Mouse (Mus musculus) frontal cortex, postnatal 36 days (tissue): Measurements from ENCODE around the gene Mob1a.

Experiments used
- DNase-seq, 2 experiments: peaks; one replicate each; pipeline ENCODE4 v3.0.0; 2022; ENCODE audit warnings: low spot score in 2 of 2

Gene Mob1a

DNA sequence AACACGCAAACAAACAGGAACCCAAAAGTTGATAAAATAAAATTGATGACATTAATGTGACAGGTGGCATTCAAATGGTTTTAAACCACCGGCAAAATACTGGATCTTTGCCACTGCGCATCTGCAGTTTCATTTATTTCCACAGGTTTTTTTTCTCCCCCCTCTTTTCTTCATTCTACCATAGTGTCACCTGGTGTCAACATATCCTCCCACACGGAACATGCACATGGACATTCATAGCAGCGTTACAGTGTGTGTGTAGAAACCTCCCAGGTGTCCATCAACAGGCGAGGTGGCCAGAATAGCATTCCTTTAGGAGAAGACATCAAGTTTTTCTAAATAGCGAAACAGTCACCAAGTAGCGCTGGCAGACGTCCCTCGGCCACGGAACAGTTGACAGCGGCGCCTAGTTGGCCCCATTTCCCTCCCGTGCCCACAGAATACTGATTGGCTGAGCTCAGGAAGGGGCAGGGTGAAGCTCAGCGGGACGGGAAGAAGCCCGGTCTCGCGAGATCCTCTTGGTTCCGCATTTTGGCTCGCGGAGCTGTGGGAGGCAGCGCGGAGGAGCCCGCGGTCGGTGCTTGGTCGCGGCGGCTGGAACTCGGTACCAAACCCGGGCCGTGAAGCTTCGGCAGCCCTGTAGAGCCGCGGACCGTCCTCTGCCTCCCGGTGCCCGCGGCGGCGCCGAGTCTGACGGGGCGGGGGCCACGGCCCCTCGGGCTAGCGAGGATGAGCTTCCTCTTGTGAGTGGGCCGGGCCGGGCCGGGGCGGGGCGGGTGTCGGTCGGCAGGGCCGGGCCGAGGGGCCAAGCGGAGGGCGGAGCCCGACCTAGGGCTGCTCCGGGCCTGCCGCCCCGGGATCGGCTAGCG is at the start of gene Mob1a, which contains the start of gene Mthfd2:
Gene Mob1a, plus strand, starts transcription at position 492 of the 869 bp plus-strand sequence.
Gene Mthfd2, minus strand, starts transcription at position 384 of the 869 bp plus-strand sequence.
- DNase-seq: peak; percentile 94 to 95

DNA sequence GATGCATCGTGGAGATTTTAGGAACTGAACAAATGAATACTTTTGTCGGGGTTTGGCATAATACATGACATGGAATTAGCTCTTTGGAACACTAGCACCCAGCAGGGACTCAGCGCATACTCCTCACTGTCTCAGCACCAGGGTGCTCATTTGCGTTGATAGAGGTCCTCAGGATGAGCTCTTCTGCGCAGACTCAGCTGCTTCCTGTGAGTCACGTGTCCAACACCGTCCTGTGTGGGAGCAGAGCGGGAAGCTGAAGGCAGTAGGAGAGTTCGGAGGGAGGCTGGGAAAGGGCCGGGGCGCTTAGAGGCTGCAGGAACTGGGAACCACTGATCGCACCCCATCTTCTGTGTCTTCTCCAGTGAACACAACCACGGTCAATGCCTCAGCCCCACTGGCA is 48.7 kb upstream of the Mob1a start:
- DNase-seq: no peak

DNA sequence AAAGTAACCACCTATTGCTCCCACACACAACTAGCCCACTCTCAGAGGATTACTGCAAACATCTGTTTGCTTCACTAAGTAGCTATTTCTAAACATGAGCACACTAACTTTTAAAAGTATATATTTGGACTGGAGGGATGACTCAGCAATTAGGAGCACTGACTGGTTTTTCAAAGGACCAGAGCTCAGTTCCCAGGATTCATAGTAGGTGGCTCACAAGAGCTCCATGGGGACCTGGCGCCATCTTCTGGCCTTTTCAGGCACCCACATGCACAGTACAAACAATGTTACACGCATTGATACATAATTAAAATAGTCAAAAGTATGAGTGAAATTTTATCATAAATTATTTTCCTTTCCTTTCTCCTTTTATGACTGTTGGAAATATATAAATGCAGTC is 46.9 kb upstream of the Mob1a start:
- DNase-seq: no peak

DNA sequence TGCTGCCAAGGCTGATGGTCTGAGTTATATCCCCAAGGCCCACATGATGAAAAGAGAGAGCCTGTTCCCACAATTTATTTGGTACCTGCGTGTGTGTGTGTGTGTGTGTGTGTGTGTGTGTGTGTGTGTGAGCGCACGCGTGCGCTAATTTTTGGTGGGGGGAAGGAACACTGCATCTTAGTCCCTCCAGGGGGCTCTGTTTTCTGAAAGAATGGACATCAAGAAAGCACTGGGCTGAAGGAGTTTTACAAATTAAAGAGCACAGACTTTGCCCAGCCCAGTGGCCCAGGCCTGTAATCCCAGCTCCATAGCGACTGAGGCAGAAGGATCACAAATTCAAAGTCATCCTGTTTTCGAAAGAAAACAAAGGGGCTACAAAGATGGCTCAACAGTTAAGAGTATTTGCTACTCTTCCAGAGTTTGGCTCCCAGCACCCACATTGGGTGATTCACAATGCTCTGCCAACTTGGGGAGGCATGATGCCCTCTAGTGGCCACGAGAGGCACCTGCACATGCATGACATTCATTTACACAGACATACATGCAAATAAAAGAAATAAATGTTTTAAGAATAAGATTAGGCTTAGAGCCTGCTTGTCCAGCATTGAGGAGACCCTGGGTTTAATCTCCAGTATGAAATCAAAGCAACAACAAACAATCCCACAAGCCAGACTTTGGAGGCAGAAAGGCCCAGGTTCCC is 45.4 kb upstream of the Mob1a start:
- no peak for DNase-seq

DNA sequence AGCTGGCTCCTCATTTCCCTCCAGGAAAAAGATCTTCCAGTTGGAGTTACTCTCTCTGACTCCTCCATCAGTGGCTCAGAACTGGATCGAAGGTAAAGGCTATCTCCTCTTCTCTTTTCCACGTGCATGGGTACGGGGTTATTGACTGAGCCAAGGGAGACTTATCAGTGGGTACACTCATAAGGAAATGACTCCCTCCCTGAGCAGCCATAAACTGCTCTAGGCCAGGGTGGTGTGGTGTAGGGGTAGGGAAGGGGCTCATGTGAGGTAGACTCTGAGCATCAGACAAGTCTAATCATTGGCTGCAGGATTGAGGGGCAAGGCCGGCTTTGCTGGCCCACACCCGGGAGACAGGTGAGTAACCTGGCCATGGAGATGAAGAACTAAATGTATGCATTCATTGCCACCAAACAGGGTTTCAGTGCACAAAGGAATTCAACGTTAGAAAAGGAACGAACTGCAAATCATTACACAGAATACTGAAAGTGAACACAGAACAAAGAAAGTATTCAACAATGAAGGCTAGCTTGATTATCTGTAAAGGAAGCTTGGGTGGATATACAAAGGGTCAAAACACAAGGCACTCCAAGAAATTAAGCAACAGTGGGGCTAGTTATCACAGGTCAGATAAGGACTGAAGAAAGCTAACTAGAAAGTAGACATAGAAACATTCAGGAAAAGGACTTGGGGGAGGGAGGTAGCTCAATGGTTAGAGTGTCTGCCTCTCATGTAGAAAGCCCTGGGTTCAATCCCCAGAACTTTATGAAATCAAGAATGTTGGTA is 25.2 kb upstream of the Mob1a start:
- DNase-seq: no peak

DNA sequence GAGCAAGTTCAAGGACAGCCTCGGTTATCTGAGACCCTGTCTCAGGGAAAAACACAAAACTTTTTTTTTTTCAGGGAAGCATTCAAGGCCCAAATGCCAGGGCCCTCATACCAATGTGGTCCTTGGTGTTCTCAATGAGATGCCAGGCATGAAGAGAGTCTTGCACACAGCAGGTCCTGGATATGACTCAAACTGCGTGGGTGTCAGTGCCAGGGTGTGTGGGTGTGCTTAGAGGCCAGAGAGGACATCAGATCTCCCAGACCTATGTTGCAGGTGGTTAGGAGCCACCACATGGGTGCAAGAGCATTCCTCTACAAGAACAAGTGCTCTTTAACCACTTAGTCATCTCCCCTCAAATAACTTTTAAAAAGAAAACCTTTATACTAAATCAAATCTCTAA is 24.5 kb upstream of the Mob1a start:
- DNase-seq: no peak

DNA sequence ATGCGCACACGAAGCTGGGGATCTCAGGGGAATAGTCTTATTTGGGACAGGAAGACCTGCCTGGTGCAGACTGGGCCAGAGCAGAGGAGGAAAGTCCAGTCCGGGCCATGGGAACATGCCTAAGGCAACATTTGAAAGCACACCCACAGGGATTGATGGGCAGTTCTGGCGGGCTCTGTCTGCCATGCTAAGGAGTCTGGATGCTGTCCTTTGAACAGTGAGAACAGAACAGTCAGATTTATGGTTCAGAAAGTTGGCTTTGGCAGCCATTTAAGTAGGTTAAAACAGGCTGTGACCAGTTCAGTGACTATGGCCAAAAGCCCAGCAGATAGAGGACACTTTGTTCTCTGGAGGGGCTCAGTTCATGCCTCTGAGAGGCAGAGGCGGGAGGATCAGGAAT is 23.6 kb upstream of the Mob1a start:
- no peak for DNase-seq

DNA sequence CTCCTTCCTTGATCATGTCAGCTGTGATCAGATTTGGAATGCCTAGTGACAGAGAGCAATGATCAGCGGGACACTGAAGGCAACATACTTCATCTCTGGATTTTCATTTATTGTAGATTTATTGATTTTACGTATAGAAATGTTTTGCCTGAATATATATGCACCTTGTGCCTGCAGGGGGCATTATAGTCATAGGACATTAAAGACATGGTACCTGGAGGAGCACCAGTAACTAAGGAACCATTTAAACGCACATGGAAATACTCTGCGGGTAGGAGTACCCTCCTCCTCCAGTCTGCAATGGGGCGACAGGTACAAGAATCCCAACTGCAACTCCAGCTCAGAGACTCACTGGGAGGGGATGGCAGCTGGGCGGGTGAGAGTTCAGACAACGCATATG is 16.8 kb upstream of the Mob1a start:
- DNase-seq: no peak

DNA sequence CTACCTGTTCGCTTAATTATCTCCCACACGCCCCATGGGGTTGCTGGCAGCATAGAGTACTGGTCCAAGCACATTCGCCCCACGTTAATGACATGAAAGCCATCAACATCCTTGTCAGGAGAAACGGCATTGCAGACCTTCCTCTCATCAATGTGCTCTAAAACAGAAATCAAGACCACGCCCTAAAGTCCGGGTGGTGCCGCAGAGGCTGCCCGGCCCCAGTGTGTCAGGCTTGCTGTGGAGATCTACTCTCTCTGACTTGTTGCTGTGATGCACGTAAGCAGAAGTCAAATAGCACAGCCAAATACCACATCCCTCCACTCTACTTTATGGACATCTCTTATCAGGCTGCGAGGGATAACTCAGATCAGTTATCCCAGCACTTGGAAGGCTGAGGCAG is 14.6 kb upstream of the Mob1a start:
- no peak for DNase-seq

DNA sequence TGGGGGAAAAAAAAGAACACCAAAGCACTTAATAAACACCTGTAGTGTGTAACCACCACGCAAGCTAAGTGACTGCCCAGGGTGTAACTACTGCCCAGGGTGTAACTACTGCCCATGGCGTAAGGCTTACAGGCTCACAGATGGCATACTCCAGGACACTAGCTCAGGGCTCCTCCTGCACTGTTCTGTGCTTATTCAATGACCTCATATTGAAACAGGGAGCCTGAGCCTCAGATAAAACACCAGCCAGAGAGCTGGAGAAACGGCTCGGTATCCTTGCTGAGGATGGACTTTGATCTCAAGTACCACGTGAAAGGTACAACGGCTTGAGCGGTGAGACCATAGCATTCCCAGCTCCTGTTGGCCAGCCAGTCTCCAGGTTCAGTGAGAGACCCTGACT is 13.8 kb upstream of the Mob1a start:
- DNase-seq: no peak

DNA sequence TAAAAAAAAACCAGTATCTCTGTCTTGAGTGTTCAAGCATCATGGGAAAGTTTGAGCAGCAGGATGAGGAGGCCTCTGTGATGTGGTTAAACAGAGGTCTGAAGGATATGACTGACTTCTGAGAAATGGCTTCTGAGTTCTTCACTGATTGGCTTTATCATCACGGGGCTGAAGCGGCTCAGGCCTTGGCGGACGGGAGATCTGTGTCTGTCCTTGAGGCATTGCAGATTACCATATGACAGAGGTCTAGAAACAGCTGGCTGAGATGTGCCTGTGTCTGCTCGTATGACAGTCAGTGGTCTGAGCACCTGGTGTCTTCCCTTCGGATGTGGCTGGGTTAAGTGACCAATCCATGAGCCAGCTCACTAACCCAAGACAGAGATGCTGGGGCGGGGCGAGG is 13.3 kb upstream of the Mob1a start:
- no peak for DNase-seq

DNA sequence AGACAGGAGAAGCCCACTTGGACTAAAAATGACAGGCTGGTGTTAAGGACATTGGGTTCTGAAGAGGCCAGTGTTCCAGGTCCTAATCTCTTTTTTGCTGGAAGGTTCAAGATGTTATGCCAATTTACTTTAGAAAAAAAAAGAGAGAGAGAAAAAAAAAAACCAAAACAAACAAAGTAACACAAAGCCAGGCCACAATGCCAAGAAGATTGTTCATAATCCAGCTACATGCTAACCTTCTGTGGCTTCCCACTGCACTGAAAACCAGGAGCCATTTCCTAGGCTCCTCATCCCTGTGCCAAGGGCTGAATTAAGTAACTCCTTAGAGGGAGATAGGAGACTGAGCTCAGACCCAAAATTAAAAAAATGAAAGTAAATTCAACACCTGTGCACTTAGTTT is 10.5 kb upstream of the Mob1a start:
- no peak for DNase-seq

DNA sequence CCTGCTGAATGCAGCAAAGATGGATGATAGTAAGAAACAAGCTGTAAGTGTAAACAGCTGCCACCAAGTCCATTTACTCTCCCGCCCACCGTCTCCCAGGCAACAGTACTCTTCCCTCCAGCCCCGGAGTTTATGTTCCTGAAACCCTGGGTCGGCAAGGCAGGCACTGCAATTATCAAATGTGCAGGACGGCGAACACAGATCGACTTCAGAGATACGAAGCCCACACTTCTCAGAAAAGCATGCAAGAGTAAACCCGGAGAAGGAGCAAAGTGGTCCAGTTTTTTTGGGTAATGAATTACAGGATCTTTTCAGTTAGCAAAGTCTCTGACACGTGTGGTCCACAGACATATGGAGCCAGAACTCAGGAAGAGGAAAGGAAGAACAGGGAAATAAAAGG is 9.8 kb upstream of the Mob1a start:
- peak; percentile 14 for DNase-seq

DNA sequence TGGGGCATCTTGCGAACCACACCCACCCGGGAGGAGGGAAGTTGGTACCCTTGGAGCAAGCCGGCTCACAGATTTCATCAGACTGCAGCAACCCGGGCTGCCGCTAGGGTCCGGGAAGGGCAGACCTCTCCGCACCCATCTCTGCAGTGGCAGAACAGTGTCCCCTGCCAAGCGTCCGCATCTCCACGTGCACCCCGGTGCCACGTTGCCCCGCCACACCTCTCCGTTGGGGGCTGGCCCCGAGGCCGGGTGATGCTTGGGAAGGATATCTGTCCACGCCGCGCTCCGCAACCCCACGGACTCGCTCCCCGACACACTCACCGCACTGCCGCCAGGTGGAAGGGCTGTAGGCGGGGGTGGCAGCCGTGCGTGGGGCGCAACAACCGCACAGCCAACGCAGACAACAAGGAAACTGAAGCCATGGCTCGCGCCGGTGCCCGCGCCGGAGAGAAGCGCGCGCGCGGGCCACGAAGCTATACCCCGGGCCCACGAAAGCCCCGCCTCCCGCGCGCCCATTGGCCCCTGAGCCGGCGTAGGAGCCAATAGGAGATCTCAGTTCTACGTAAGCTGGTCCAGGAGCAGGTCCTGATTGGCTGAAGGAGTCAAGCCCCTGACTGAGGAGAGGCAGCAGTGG is 8.6 kb upstream of the Mob1a start:
- peak; percentile 88 to 93 for DNase-seq

DNA sequence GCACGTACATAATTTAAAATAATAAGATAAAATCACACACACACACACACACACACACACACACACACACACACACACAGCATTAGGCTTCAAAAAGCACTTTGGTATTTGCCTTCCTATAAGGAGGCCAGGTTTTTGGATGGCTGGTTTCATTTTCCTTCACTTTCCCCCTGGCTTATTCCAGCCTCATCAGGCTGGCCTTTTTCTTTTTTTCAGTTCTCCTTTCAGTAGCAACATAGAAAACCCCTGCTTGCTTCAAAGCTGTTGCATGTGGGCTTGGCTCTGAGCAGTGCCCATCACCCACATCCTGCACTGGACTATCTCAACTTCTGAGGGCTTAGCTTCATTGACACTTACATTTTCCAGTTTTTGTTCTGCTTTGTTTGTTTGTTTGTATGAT is 3.9 kb upstream of the Mob1a start:
- DNase-seq: no peak

DNA sequence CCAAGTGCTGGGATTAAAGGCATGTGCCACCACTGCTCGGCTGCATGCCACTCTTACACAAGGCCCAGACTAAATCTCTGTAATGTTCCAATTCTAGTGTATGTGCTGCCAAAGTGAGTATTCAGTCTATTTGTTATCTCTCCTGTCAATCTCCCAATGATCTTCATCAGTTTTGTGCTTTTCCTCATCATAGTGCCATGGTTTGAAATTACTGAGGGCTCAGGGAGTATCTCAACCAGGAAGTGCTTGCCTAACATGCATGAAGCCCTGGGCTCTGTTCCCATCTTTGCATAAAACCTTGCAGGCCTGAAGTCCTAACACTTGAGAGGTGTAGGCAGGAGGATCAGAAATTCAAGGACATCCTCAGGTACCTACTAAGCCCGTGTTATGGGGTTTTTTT is 3.0 kb upstream of the Mob1a start:
- no peak for DNase-seq

DNA sequence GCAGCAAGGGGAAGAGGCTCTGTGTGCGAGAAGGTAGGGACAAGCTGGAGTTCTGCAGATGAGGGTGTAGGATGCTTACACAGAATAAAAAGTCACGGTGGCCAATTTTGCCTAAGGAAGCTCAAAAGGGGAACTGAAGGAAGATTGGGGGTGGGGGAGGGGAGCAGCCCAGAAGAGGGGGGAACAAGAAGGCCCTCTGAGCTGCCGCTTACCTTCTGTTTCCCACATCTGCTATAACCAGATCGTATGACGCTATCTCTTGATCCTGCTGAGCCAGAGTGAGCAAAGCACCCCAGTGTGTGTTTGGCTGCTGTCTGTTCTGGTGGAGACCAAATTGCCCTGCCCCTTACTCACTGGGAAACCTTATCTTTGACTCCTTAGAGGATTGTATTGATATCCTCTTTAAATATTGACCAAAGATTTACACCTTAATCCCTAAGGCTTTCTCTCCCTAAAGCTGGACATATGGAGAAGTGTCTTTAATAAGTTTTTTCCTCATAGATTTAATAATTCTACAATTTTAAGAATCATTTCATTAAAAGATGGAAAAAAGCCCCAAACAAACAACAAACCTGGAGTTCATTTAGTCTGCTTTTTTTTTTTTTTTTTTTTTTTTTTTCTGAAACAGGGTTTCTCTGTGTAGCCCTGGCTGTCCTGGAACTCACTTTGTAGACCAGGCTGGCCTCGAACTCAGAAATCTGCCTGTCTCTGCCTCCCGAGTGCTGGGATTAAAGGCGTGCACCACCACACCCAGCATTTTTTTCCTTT is 2.0 kb upstream of the Mob1a start:
- DNase-seq: no peak

DNA sequence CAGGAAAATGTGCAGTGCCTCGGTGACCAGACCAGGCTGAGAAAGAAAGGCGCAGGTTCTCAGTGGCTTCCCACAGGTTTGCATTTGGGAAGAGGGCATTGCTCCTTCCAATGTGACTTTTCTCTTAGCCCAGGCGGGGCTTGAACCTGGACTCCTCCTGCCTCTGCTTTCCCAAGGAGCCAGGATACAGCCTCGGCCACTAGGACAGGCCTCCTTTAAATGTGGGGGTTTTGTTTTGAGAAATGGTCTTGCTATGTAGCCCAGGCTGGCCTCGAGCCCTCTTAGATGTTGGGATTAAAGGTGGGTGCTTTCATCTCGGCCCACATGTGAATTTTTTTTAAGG is 549 bp downstream of the Mob1a start:
- no peak for DNase-seq

DNA sequence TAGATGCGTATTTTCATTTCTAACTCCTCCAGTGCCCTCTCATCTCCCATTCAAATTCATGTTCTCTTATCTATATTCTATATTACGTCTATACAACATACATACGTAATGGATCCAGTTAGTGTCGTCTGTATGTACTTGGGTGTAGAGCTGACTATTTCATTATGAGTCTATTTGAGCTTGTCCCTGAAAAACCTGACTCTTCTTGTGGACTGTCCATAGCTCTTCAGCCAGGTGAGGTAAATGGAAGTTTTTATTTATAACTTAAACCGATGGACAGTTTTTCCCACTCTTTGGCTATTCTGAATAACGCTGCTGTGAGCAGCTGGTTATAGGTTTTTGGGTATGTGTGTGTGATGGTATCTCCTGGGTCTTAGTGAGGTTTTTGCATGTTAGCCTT is 945 bp downstream of the Mob1a start:
- no peak for DNase-seq

DNA sequence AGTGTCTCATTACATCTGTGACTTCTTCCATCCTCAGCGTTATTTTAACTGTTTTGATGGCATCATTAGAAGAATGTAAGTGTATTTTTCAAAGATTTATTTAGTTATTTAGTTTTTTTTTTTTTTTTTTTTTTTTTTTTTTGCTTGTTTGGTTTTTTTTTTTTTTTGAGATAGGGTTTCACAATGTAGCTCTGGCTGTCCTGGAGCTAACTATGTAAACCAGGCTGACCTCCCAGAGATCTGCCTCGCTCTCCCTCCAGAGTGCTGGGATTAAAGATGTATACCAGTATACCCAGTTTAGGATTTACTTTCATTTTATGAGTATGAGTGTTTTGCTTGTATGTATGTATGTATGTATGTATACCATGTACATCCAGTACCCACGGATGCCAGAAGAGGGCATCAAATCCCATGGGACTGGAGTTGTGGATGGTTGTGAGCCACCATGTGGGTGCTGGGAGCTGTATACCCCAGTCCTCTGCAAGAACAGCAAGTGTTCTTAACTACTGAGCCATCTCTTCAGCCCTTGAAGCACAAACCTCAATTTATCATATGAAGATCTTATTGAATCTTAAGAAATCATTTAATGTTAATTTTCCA is 1.9 kb downstream of the Mob1a start:
- DNase-seq: no peak

DNA sequence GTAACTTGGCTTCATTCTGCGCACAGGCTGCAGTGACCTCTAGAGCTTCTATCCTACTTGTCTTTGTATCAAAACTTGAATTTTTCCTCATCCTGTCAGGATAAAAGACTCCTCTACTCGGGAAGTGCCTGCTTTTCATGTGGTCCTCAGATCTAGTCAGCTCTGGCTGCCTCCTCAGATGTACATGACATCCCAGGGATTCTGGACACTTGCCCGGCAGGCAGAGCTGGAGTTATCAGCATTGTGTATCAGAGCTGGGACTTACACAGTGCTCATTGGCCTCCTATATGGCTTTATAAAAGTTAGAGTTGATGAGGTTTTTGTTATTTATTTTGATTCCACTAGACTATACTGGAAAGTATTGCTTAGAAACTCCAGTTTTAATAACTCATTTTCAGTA is 15.6 kb downstream of the Mob1a start:
- no peak for DNase-seq
